Mouse (Mus musculus): ENCODE data around the gene Ccdc13.

Gene Ccdc13

GRCm38 (mm10) chr9:121838829-121839621 lies at the start of gene Ccdc13:
TSS of gene Ccdc13 (minus strand) at chr9:121839461.
- no peak for DNase-seq (ENCODE audit: low read depth, low spot score)

- no peak for DNase-seq (ENCODE audit: low read depth, low spot score)
Measured at GRCm38 (mm10) chr9:121882015-121882457, 42.8 kb upstream of the Ccdc13 start.

- no peak for DNase-seq (ENCODE audit: low read depth, low spot score)
Measured at GRCm38 (mm10) chr9:121881301-121881700, 42.0 kb upstream of the Ccdc13 start.

- DNase-seq (ENCODE audit: low read depth, low spot score), result no peak
Measured at GRCm38 (mm10) chr9:121880840-121881239, 41.6 kb upstream of the Ccdc13 start.

GRCm38 (mm10) chr9:121877052-121877740 lies 37.9 kb upstream of the Ccdc13 start:
- no peak for DNase-seq (ENCODE audit: low read depth, low spot score)

GRCm38 (mm10) chr9:121873578-121873977 lies 34.3 kb upstream of the Ccdc13 start:
- DNase-seq (ENCODE audit: low read depth, low spot score), result no peak

- DNase-seq (ENCODE audit: low read depth, low spot score), result no peak
Measured at GRCm38 (mm10) chr9:121872062-121872683, 32.9 kb upstream of the Ccdc13 start.

- DNase-seq (ENCODE audit: low read depth, low spot score), result no peak
Measured at GRCm38 (mm10) chr9:121869973-121870515, 30.8 kb upstream of the Ccdc13 start.

GRCm38 (mm10) chr9:121869432-121869831 lies 30.2 kb upstream of the Ccdc13 start:
- DNase-seq (ENCODE audit: low read depth, low spot score), result no peak

- no peak for DNase-seq (ENCODE audit: low read depth, low spot score)
Measured at GRCm38 (mm10) chr9:121868236-121868635, 29.0 kb upstream of the Ccdc13 start.

GRCm38 (mm10) chr9:121867632-121868031 lies 28.4 kb upstream of the Ccdc13 start:
- no peak for DNase-seq (ENCODE audit: low read depth, low spot score)

- DNase-seq (ENCODE audit: low read depth, low spot score), result no peak
Measured at GRCm38 (mm10) chr9:121865425-121866008, 26.3 kb upstream of the Ccdc13 start.

GRCm38 (mm10) chr9:121864837-121865236 lies 25.6 kb upstream of the Ccdc13 start:
- DNase-seq (ENCODE audit: low read depth, low spot score), result no peak

- DNase-seq (ENCODE audit: low read depth, low spot score), result no peak
Measured at GRCm38 (mm10) chr9:121860921-121861320, 21.7 kb upstream of the Ccdc13 start.

GRCm38 (mm10) chr9:121859345-121859744 lies 20.1 kb upstream of the Ccdc13 start:
- no peak for DNase-seq (ENCODE audit: low read depth, low spot score)

- DNase-seq (ENCODE audit: low read depth, low spot score), result no peak
Measured at GRCm38 (mm10) chr9:121858153-121858488, 18.9 kb upstream of the Ccdc13 start, which contains the start of gene Higd1a. TSS of gene Higd1a (minus strand) at chr9:121858362.

GRCm38 (mm10) chr9:121857474-121858152 lies 18.4 kb upstream of the Ccdc13 start:
- DNase-seq (ENCODE audit: low read depth, low spot score), result peak; percentile 95

- DNase-seq (ENCODE audit: low read depth, low spot score), result peak; percentile 25
Measured at GRCm38 (mm10) chr9:121856649-121857416, 17.6 kb upstream of the Ccdc13 start.

GRCm38 (mm10) chr9:121854246-121854645 lies 15.0 kb upstream of the Ccdc13 start:
- no peak for DNase-seq (ENCODE audit: low read depth, low spot score)

- no peak for DNase-seq (ENCODE audit: low read depth, low spot score)
Measured at GRCm38 (mm10) chr9:121847842-121848241, 8.6 kb upstream of the Ccdc13 start.

Data from c-Kit-negative CD71-positive TER-119-positive erythroid progenitor cells, embryonic 14.5 days (primary cell).